Mouse (Mus musculus): ENCODE measurements around the gene Tob2.
A peak's percentile ranks its signal among the peaks of the same experiment; 100 is the strongest.

The Tob2 gene

DNA sequence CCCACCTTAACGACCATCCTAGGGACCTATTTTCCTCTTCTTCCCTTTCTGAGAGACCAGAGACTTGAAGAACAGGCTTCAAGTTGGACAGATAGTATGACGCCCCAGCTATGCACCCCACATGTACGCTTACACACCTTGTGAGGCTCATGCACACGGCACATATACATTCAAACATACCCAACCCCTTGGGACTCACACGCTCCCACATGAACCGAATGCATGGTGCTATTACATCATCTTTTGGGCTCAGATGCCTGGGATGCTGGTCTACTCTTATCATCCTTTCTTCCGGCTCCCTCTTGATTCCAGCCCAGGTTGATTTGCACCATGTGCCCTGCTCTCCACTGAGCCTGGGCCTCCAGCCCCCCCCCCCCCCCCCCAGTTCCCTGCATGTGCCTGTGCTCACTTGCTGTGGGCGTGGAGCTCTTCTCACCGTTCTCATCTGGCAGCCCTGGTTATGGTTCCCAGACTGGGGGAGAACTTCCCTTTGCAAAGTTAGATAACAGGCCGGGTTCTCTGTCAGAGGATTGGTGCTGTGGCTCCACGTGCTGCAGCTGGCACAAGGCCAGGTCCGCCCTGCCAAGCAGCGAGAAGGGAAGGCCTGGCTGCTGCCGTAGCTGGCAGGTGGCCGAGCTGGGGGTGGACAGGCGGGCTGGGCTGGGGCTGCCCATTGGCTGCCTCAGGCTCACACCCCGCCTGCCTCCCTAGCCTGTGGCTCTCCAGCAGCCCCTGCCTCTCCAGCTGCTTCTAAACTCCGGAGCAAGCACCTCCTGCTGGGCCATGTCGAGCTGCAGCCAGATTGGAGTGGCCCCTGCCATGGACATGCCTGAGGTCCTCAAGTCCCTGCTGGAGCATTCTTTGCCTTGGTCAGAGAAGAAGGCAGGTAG is 56.4 kb downstream of the Tob2 start, which contains the start of gene Tef:
Tef (plus strand) TSS at position 421 of the 890 bp plus-strand sequence.
- TF ChIP-seq GATA4 (IDR thresholded peaks at IDR 0.05; ENCODE audit: insufficient replicate concordance, low read length): peak; percentile 85; the same call in 1 of the 2 replicates

DNA sequence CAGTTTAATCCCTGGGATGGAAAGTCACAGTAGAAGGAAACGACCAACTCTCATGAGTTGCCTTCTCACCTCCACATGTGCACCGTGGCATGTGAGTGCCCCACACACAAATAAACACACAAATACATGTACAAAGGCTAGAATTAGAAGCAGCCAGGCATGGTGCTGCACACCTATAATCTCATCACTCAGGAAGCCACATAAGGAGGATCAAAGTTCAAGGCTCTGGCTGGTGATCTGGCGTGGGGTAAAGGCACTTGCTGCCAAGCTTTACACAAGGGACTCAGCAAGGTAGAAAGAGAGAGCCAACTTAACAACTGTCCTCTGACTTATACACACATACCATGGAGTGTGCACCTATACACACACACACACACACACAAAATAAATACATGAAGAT is 58.2 kb downstream of the Tob2 start:
- no peak for TF ChIP-seq GATA4 (IDR thresholded peaks at IDR 0.05; ENCODE audit: insufficient replicate concordance, low read length)

DNA sequence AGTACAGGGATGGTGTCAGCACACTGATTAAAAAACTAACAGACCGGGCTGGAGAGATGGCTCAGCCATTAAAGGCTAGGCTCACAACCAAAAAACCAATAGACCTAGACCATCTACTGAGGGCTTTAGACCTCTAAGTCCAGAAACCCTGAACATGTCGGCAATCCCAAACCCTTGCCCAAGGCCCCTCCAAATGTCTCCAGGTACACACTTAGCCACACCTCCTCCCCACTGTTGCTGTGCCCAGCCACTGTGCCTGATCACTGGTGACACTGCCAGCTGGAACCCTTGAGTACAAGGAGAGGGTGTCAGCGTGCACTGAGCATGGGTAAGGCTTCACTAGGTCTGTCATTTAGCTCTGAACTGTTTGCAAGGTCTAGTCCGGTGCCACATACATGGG is 60.2 kb downstream of the Tob2 start:
- no peak for TF ChIP-seq GATA4 (IDR thresholded peaks at IDR 0.05; ENCODE audit: insufficient replicate concordance, low read length)

Measured in liver, adult (tissue).